Mouse (Mus musculus) layer of hippocampus, adult 11-12 months (tissue): ENCODE results near the gene Nudt6.

Experiments used
- DNase-seq: peaks from one replicate; pipeline ENCODE4 v3.0.0; 2022; ENCODE audit warnings: low spot score

Nudt6 gene

DNA sequence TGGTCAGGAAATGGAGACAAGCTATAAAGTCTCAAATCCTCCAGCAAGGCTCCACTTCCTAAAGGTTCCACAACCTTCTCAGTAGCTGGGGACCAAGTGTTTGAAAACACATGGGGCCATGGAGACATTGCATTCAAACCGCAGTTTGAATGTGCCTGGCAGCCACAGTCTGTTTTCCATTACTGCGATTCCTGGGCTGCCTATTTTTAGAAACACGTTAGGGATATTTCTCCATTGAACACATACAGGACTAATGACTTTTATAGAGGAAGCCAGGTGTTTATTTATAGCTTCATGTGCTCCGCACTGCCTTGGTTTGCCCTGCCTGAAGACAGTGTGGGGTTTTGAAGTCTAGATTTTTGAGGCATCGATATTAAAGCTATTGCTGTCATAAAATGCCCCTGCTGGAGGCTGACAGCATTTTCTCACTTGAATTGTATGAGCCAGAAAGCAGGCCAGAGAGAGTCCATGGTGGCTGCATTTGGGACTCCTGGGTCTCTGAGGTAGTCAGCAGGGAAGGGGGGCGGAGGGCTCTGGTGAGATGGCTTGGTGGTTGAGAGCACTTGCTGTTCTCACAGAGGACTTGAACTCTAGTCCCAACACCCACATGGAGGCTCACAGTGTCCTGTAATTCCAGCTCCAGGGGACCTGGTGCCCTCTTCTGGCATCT lies 36.8 kb downstream of the Nudt6 start:
- no peak for DNase-seq

GRCm38 (mm10) chr3:37381457-37381856 lies 38.6 kb downstream of the Nudt6 start:
- no peak for DNase-seq

DNA sequence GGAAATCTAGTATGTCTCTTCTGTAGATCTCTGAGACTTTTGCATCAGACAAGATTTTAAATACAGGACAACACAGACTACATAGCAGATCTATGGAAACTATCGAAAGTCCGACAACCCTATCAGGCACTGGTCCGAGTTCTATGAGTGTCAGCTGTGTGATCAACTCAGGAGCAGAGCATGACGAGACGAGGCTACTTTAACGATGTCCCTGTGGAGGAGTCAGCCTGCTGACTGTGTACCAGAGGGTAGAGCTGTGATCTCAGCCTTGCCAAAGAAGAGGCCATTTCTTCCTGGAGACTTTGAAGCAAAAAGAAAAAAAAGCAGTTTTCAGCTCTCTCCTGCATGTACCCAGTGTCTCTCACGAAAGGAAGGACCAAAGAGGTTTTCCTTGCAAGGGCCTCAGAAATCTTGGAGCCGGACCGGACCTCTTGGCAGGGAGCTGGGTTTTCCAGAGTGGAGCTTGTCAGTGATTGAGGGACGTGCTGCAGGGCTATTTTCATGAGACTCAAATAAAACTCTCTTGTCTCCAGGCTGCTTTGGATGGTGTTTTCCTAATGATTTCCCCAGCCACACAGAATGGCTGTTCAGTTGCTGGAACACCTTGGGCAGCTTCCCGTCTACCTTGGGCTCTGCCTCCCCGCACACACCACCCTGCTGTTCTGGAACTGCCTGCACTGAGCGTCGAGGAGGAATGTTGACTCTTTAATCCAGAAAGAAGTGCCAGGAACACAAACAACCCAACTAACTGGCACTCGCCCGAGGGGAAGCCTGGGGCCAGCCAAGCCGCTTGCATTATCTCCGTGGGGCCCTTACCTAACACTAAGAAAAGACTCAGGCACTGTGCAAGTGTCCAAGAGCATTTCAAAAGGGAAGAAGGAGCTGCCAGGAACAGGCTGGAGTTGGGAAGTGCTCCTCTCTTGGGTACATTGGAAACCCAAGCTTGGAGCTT lies 39.8 kb downstream of the Nudt6 start:
- peak; percentile 19 for DNase-seq

- DNase-seq = no peak
These were observed 40.8 kb downstream of the Nudt6 start for GRCm38 (mm10) chr3:37379201-37379600.

GRCm38 (mm10) chr3:37378412-37378811 lies 41.6 kb downstream of the Nudt6 start:
- DNase-seq = no peak

GRCm38 (mm10) chr3:37377926-37378325 lies 42.1 kb downstream of the Nudt6 start:
- DNase-seq = no peak

DNA sequence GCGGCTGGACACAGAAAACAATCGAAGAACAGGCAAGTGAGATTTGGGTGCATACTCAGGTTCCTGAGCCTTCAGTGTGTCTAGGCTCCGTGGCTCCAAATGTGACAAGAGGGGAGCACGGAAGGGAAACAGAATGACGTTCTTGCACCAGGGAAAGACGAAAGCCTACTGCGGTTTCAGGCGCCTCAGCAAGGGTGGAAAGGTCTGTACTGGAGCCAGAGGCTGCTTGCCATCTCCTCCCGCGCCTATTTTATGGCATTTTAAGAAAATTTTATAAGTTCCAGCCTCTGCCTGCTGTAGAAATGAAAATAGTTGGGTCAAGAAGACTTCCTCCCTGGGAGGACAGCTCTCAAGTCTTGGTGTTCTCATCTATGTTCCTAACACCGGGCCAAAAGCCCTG lies 46.3 kb downstream of the Nudt6 start:
- DNase-seq = no peak

DNA sequence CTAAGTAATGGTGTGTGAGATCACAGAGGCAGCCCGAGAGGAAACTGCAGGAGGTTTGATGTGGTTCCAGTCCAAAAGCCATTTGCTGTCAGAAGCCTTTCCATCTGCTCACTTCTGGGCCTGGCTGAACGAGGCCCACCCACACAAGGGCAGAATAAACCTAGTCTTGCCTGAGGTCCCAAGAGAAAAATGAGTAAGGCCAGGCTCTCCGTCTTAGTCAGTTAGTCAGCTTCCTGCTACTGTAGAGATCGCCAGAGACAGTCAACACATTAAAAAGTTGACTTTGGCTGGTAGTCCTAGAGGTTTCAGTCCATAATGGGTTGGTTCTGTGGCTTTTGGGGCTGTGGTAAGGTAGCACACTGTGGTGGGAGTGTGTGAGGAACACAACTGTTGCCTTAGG lies 49.6 kb downstream of the Nudt6 start:
- DNase-seq = no peak

GRCm38 (mm10) chr3:37366381-37367053 lies 53.5 kb downstream of the Nudt6 start:
- no peak for DNase-seq

GRCm38 (mm10) chr3:37365976-37366375 lies 54.0 kb downstream of the Nudt6 start:
- no peak for DNase-seq

- no peak for DNase-seq
These were observed 54.9 kb downstream of the Nudt6 start for GRCm38 (mm10) chr3:37365144-37365543.

DNA sequence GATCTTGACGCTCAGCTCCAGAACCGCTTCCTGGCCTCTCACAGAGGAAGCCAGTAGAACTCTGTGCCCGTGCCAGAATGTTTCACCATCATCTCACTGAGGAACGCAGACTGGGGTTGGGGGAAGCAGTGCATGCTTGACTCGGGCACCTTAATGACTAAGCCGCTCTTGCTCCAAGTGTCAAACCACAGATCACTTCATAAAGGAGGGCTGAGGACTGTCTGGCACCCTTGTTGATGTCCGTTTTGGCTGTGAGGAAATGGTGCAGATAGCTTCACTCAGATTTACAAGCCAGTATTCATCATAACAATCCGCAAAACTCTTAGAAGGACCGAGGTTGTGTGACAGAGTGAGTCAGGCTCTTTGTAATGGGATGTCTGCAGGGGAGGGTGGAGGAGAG lies 59.3 kb downstream of the Nudt6 start:
- DNase-seq = no peak
